Mouse (Mus musculus) kidney, adult 8-10 months (tissue): Measurements from ENCODE around the gene Kxd1.

Experiments used
- DNase-seq, 2 experiments: peaks; one replicate each; pipeline ENCODE4 v3.0.0; 2022

Kxd1 gene

GRCm38 (mm10) chr8:70527512-70528181 is at the start of gene Kxd1, which contains the start of gene Fkbp8:
Kxd1 (minus strand) TSS chr8:70527956.
Fkbp8 (plus strand) TSS chr8:70527724.
- peak; percentile 97 to 99 for DNase-seq

- DNase-seq: no peak
These were observed 49.5 kb upstream of the Kxd1 start for GRCm38 (mm10) chr8:70577207-70577606.

GRCm38 (mm10) chr8:70574915-70575314 is 47.2 kb upstream of the Kxd1 start:
- DNase-seq: peak; percentile 73 to 77

GRCm38 (mm10) chr8:70574302-70574701 is 46.5 kb upstream of the Kxd1 start:
- no peak for DNase-seq

- DNase-seq: no peak
These were observed 43.2 kb upstream of the Kxd1 start for GRCm38 (mm10) chr8:70570990-70571389.

GRCm38 (mm10) chr8:70570360-70570759 is 42.6 kb upstream of the Kxd1 start:
- DNase-seq: no peak

GRCm38 (mm10) chr8:70565561-70565960 is 37.8 kb upstream of the Kxd1 start:
- peak; percentile 55 to 61 for DNase-seq

GRCm38 (mm10) chr8:70564696-70565235 is 37.0 kb upstream of the Kxd1 start:
- no peak for DNase-seq

- DNase-seq: no peak
These were observed 36.1 kb upstream of the Kxd1 start for GRCm38 (mm10) chr8:70563763-70564387.

- no peak for DNase-seq
These were observed 35.0 kb upstream of the Kxd1 start for GRCm38 (mm10) chr8:70562802-70563201.

GRCm38 (mm10) chr8:70561809-70562535 is 34.2 kb upstream of the Kxd1 start:
- no peak for DNase-seq

- DNase-seq: no peak
These were observed 33.6 kb upstream of the Kxd1 start for GRCm38 (mm10) chr8:70561357-70561756.

- no peak for DNase-seq
These were observed 32.8 kb upstream of the Kxd1 start for GRCm38 (mm10) chr8:70560564-70560963.

GRCm38 (mm10) chr8:70560096-70560495 is 32.3 kb upstream of the Kxd1 start:
- DNase-seq: peak; percentile 71 to 75

- DNase-seq: no peak
These were observed 31.2 kb upstream of the Kxd1 start for GRCm38 (mm10) chr8:70558983-70559382.

GRCm38 (mm10) chr8:70558334-70558733 is 30.6 kb upstream of the Kxd1 start:
- DNase-seq: no peak

- no peak for DNase-seq
These were observed 27.5 kb upstream of the Kxd1 start for GRCm38 (mm10) chr8:70555079-70555747.

- peak; percentile 57 to 64 for DNase-seq
These were observed 26.0 kb upstream of the Kxd1 start for GRCm38 (mm10) chr8:70553740-70554139.

- DNase-seq: no peak
These were observed 25.1 kb upstream of the Kxd1 start for GRCm38 (mm10) chr8:70552836-70553235.

GRCm38 (mm10) chr8:70551558-70552161 is 23.9 kb upstream of the Kxd1 start:
- no peak for DNase-seq

GRCm38 (mm10) chr8:70549412-70550184 is 21.8 kb upstream of the Kxd1 start:
- no peak for DNase-seq

GRCm38 (mm10) chr8:70547762-70548161 is 20.0 kb upstream of the Kxd1 start:
- no peak for DNase-seq
